In the genomic region with DNA sequence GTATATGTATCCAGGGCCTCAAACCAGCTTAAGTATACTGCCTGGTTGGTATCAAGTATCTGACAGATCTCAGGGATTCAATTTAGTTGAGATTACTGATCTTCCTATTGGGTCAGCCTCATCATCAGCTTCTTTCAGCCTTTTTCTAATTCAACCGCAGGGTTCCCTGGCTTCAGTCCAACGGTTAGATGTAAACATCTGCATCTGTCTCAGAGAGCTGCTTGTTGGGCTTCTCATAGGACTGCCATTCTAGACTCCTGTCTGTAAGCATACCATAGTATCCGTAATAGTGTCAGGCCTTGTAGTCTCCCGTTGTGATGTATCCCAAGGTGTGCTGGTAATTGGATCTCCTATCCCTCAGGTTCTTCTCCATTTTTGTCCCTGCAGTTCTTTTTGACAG, we compare ENCODE assay signal across 35 mouse cellular contexts.
"Had no signal": no experiment of that assay in that cellular context is flagged by ENCODE, and none has a peak within 500 bp of the region (broad histone marks: within the 10 kb centered on the region; RNA-seq: fewer than 3 reads in every experiment).

No protein-coding gene starts in this region.

- H3K9ac ChIP-seq: heart, embryonic 12.5 days; heart, embryonic 13.5 days; heart, embryonic 15.5 days; hindbrain, embryonic 12.5 days; hindbrain, embryonic 13.5 days; hindbrain, embryonic 14.5 days; hindbrain, embryonic 15.5 days; intestine, embryonic 15.5 days; kidney, embryonic 15.5 days had no signal

- H3K9me3 ChIP-seq: heart, embryonic 12.5 days; heart, embryonic 13.5 days; heart, embryonic 15.5 days; hindbrain, embryonic 10.5 days; hindbrain, embryonic 12.5 days; hindbrain, embryonic 13.5 days; hindbrain, embryonic 15.5 days; intestine, embryonic 15.5 days; kidney, embryonic 15.5 days had no signal

- H3K36me3 ChIP-seq: heart, embryonic 12.5 days; heart, embryonic 13.5 days; heart, embryonic 15.5 days; hindbrain, embryonic 10.5 days; hindbrain, embryonic 12.5 days; hindbrain, embryonic 13.5 days; hindbrain, embryonic 15.5 days; intestine, embryonic 15.5 days; kidney, embryonic 15.5 days had no signal

- H3K27me3 ChIP-seq: heart, embryonic 12.5 days; heart, embryonic 13.5 days; heart, embryonic 15.5 days; hindbrain, embryonic 12.5 days; hindbrain, embryonic 13.5 days; hindbrain, embryonic 15.5 days; intestine, embryonic 15.5 days; kidney, embryonic 15.5 days had no signal

- H3K4me1 ChIP-seq: heart, embryonic 12.5 days; heart, embryonic 13.5 days; heart, embryonic 15.5 days; hindbrain, embryonic 10.5 days; hindbrain, embryonic 12.5 days; hindbrain, embryonic 13.5 days; hindbrain, embryonic 15.5 days; intestine, embryonic 15.5 days; kidney, embryonic 15.5 days had no signal

- ATAC-seq: hindbrain, embryonic 16.5 days; hindbrain, postnatal 0 days; inflammation-experienced regulatory T-cells, adult 6 months; intestine, embryonic 15.5 days; intestine, embryonic 16.5 days; intestine, postnatal 0 days had no signal

- H3K27ac ChIP-seq: heart, embryonic 13.5 days; heart, embryonic 15.5 days; hindbrain, embryonic 10.5 days; hindbrain, embryonic 12.5 days; hindbrain, embryonic 13.5 days; hindbrain, embryonic 14.5 days; hindbrain, embryonic 15.5 days; hindbrain, postnatal 0 days; intestine, embryonic 15.5 days; kidney, embryonic 15.5 days; kidney, postnatal 0 days; layer of hippocampus, adult 2 months; left cerebral cortex, adult 2 months had no signal

- H3K4me3 ChIP-seq: heart, embryonic 12.5 days; heart, embryonic 13.5 days; heart, embryonic 15.5 days; hindbrain, embryonic 10.5 days; hindbrain, embryonic 12.5 days; hindbrain, embryonic 13.5 days; hindbrain, embryonic 15.5 days; intestine, embryonic 15.5 days; kidney, embryonic 15.5 days; layer of hippocampus, adult 2 months; left cerebral cortex, adult 2 months had no signal

- H3K4me2 ChIP-seq: heart, embryonic 11.5 days; heart, embryonic 12.5 days; heart, embryonic 13.5 days; heart, embryonic 15.5 days; hindbrain, embryonic 12.5 days; hindbrain, embryonic 13.5 days; hindbrain, embryonic 14.5 days; hindbrain, embryonic 15.5 days; intestine, embryonic 15.5 days; kidney, embryonic 15.5 days had no signal

- DNase-seq: heart, postnatal 10 days; heart, postnatal 14 days; heart, postnatal 36 days; heart, postnatal 4 days; kidney, adult 11 months; kidney, adult 18-20 months; kidney, adult 2 months; kidney, adult 8-10 months; kidney, adult 9 months; kidney, postnatal 10 days; kidney, postnatal 14 days; kidney, postnatal 25 days; kidney, postnatal 36 days; kidney, postnatal 4 days; layer of hippocampus, adult 9-11 months; layer of hippocampus, postnatal 36 days had no signal
